Mouse (Mus musculus) olfactory bulb, adult 2 months (tissue): ENCODE results near the gene Arid5b. TPM values are rescaled to one million over a fixed set of nuclear protein-coding genes. Genes with fewer than 3 reads are reported as not detected.

Experiments used
- H3K27ac ChIP-seq: fragments of 200-500 bp; 2 replicates; pipeline ENCODE4 v1.5.1; 2012; ENCODE audit warnings: low read depth, low read length; ENCODE audit not compliant: insufficient read depth
- H3K4me1 ChIP-seq: fragments of 200-500 bp; 2 replicates; pipeline ENCODE4 v1.6.1; 2012; ENCODE audit warnings: low read length; ENCODE audit not compliant: control insufficient read depth, insufficient read depth
- H3K4me3 ChIP-seq: fragments of 200-500 bp; 2 replicates; pipeline ENCODE4 v1.5.1; 2012; ENCODE audit warnings: mild to moderate bottlenecking, low read depth, low read length, moderate library complexity; ENCODE audit not compliant: insufficient read depth
- CTCF ChIP-seq: fragments of 200-500 bp; IDR thresholded peaks from 2 replicates; pipeline ENCODE4 v1.5.1; 2012; ENCODE audit warnings: low read depth, mild to moderate bottlenecking, low read length, moderate library complexity; ENCODE audit not compliant: insufficient read depth
- POLR2A ChIP-seq: fragments of 200-500 bp; IDR thresholded peaks from 2 replicates; pipeline ENCODE4 v1.6.1; 2012; ENCODE audit warnings: mild to moderate bottlenecking, low read depth, low read length, moderate library complexity; ENCODE audit not compliant: insufficient read depth
- WGBS: fragments of 180-500 bp; shearing (Covaris S2); methylation state at CpG from one replicate; pipeline ENCODE4 v1.1.7; 2018; 5-methylcytosine and 5-hydroxymethylcytosine counted together
- polyA plus RNA-seq: library from polyadenylated mRNA; stranded (reverse); fragments of >200 nt; gene quantifications from 2 replicates; pipeline ENCODE4 v1.2.4, GENCODE M21; 2012; ENCODE audit warnings: low replicate concordance; ENCODE audit not compliant: missing spikeins, insufficient read depth, insufficient read length

The Arid5b gene
- polyA plus RNA-seq, 1 experiment, result not detected

DNA sequence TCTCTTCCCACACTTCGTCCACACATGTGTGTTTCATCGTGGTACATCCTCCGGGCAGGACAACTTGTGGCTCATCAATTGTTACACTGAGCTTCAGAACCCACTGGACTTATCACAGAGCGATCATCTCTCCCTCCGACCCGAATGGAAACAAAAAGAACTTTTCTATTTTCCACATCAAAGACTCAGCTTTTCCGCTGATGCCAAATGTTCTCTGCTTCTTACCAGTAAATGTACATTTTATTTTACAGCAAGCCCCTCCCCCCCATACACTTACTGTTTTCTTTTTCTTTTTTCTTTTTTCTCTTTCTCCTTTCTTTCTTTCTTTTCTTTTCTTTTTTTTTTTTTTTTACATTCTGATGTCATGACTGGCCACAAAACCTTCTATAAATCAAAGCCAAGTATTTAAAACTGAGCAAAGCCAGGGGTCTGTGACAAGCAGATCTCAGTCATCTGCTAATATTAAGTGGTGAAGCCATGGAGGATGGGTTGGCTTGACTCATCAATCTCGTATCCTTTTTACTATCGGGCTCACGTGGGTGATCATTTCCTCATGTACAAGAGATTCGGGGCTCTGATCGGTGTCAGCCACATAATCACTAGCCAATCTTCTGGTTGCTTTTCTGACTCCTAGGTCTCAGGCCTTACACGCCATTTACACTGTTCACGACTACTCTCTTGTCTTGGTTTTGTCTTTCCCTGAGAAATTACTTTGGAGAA is 124.3 kb downstream of the Arid5b start:
- Histone ChIP-seq H3K4me1 (peaks cover 2% of the 10 kb centered on the region; the same call in 1 of the 2 replicates), H3K27ac (no peak overlapping the region), H3K4me3 (no peak overlapping the region)
- TF ChIP-seq POLR2A (no peak), CTCF (no peak)
- 72% methylated on average over 14 of the region's 14 CpGs for WGBS

DNA sequence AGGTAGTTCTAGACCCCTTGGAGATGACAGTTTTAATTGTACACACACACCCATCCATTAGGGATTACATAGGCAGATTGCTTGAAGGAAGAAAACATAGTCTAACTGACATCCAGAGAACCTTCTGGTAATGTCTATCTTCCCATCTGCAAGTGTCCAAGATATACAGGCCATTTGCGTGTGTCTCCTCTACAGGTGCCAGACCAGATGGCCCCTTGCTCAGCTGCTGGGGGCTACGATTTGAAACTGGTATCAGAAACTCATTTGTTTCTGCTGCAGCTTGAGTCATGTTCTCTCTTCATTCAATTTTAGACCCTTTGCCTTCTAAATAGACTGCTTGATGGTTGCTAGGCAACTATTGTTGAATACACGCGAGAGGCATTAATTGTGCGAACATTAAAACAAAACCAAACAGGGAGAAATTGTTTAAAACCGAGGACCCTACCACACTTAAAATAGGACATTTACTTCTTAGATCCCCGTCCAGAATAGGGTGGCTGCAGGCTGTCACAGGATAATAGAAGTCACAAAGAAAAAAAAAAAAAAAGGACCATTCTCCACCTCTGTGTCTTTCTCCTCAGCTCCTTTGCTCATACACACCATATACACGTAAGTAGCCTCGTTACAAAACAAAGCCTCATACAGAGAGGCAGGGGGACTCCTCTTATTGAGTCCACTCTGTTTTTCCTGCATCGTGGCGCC is 125.0 kb downstream of the Arid5b start:
- no peak overlapping the region for H3K27ac ChIP-seq
- peaks cover 2% of the 10 kb centered on the region; the same call in 1 of the 2 replicates for H3K4me1 ChIP-seq
- WGBS, result 26% methylated on average over 11 of the region's 11 CpGs
- H3K4me3 ChIP-seq, result no peak overlapping the region
- TF ChIP-seq POLR2A, result no peak
- no peak for TF ChIP-seq CTCF

GRCm38 (mm10) chr10:68148495-68148894 is 130.0 kb downstream of the Arid5b start:
- TF ChIP-seq CTCF (no peak), POLR2A (no peak)
- Histone ChIP-seq H3K4me1 (no peaks in the 10 kb centered on the region), H3K27ac (no peak overlapping the region), H3K4me3 (no peak overlapping the region)
- WGBS, result 75% methylated on average over 6 of the region's 6 CpGs

DNA sequence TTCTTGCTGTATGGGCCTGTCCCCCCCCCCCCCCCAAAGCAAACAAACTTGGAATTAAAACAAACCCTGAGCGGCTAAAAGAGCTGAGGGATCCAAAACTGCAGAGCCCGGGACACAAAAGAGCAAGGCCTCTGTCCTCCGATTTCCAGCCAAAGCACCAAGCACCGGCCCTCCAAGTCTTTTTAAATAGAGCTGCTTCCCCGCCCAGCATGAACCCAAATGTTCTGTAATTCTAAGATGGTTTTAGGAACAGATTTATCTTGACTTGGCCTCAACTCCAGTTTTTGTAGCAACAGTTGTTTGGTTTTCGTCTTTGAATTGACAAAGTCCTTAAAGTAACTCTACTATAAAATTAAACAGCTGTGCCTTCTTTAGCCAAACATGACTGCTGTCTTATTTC is 130.8 kb downstream of the Arid5b start:
- no peak for TF ChIP-seq CTCF
- no peak for TF ChIP-seq POLR2A
- Histone ChIP-seq H3K4me3 (no peak overlapping the region), H3K4me1 (no peaks in the 10 kb centered on the region), H3K27ac (no peak overlapping the region)
- WGBS, result 63% methylated on average over 6 of the region's 6 CpGs

DNA sequence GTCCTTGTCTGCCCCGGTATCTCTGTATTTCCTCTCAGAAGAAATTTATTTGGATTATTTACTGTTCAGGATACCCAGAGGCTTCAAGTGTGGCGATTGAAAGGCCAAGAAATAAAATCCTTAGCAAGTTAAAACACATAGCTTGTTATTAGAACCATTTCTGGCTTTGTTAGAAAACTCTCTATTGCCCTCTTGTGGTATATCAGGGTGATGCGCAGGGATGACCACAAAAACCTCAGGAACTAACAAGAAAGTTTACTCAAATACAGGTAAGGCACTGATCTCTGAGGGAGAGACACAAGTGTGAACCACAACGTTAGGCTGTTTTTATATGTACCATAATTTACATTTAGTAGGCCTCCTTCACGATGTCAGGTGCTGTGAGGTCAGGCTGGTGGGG is 131.7 kb downstream of the Arid5b start:
- 12% methylated on average over 5 of the region's 5 CpGs for WGBS
- Histone ChIP-seq H3K27ac (no peak overlapping the region), H3K4me3 (no peak overlapping the region), H3K4me1 (no peaks in the 10 kb centered on the region)
- TF ChIP-seq POLR2A, result no peak
- TF ChIP-seq CTCF, result no peak

- Histone ChIP-seq H3K4me1 (no peaks in the 10 kb centered on the region), H3K4me3 (no peak overlapping the region), H3K27ac (no peak overlapping the region)
- WGBS, result 86% methylated on average over 18 of the region's 18 CpGs
- TF ChIP-seq CTCF (no peak), POLR2A (no peak)
Measured at GRCm38 (mm10) chr10:68145286-68145950, 133.1 kb downstream of the Arid5b start.

GRCm38 (mm10) chr10:68142501-68142900 is 136.0 kb downstream of the Arid5b start:
- H3K4me1 ChIP-seq, result no peaks in the 10 kb centered on the region
- no peak overlapping the region for H3K4me3 ChIP-seq
- no peak overlapping the region for H3K27ac ChIP-seq
- TF ChIP-seq POLR2A (no peak), CTCF (no peak)
- WGBS, result 71% methylated on average over 4 of the region's 4 CpGs

- Histone ChIP-seq H3K4me1 (peaks cover 2% of the 10 kb centered on the region), H3K4me3 (no peak overlapping the region), H3K27ac (no peak overlapping the region)
- 98% methylated on average over 7 of the region's 7 CpGs for WGBS
- no peak for TF ChIP-seq CTCF
- TF ChIP-seq POLR2A, result no peak
Measured at GRCm38 (mm10) chr10:68141567-68141966, 137.0 kb downstream of the Arid5b start.

- 78% methylated on average over 2 of the region's 2 CpGs for WGBS
- H3K27ac ChIP-seq, result no peak overlapping the region
Measured at GRCm38 (mm10) chr10:68140871-68141270, 137.7 kb downstream of the Arid5b start.

More at GRCm38 (mm10) chr10:68140871-68141270, 137.7 kb downstream of the Arid5b start:
- TF ChIP-seq CTCF, result no peak
- TF ChIP-seq POLR2A, result no peak
- H3K4me3 ChIP-seq, result no peak overlapping the region
- peaks cover 5% of the 10 kb centered on the region for H3K4me1 ChIP-seq
